Mouse (Mus musculus) cerebellum, adult 8-10 months (tissue): ENCODE measurements around the gene Rnf151.
"Not testable (repeated sequence)": the region's sequence is repeated elsewhere in the genome, so short reads cannot be mapped to it uniquely, and the experiment has no call there.

Source experiments
- DNase-seq: peaks from one replicate; pipeline ENCODE4 v3.0.0; 2022

The Rnf151 gene

GRCm38 (mm10) chr17:24732233-24732935, 14.5 kb upstream of the Rnf151 start:
- no peak for DNase-seq

- no peak for DNase-seq
Observed at GRCm38 (mm10) chr17:24730787-24731186, 12.9 kb upstream of the Rnf151 start.

GRCm38 (mm10) chr17:24729067-24729466, 11.2 kb upstream of the Rnf151 start:
- DNase-seq: no peak

GRCm38 (mm10) chr17:24728184-24728583, 10.3 kb upstream of the Rnf151 start:
- DNase-seq: no peak

GRCm38 (mm10) chr17:24727618-24728017, 9.8 kb upstream of the Rnf151 start, which contains the start of gene Rpl3l:
Gene Rpl3l (plus strand): TSS chr17:24727820.
- no peak for DNase-seq

GRCm38 (mm10) chr17:24725637-24726390, 8.0 kb upstream of the Rnf151 start:
- no peak for DNase-seq

GRCm38 (mm10) chr17:24724184-24724583, 6.3 kb upstream of the Rnf151 start, which contains the start of gene Ndufb10:
Gene Ndufb10 (minus strand): TSS chr17:24724478.
- peak; percentile 98 for DNase-seq

- DNase-seq: no peak
Observed at GRCm38 (mm10) chr17:24723881-24724180, 6.0 kb upstream of the Rnf151 start.

GRCm38 (mm10) chr17:24723122-24723880, 5.4 kb upstream of the Rnf151 start:
- DNase-seq: no peak

GRCm38 (mm10) chr17:24722220-24722924, 4.5 kb upstream of the Rnf151 start:
- no peak for DNase-seq

- not testable (repeated sequence) for DNase-seq
Observed at GRCm38 (mm10) chr17:24721383-24721955, 3.6 kb upstream of the Rnf151 start.

GRCm38 (mm10) chr17:24720616-24721015, 2.8 kb upstream of the Rnf151 start:
- DNase-seq: not testable (repeated sequence)

- DNase-seq: peak; percentile 96
Observed at GRCm38 (mm10) chr17:24719494-24720222, 1.8 kb upstream of the Rnf151 start.

GRCm38 (mm10) chr17:24718938-24719337, 1.1 kb upstream of the Rnf151 start:
- DNase-seq: not testable (repeated sequence)

GRCm38 (mm10) chr17:24716166-24716682, 1.6 kb downstream of the Rnf151 start:
- DNase-seq: no peak

GRCm38 (mm10) chr17:24715556-24715955, 2.3 kb downstream of the Rnf151 start:
- no peak for DNase-seq

- no peak for DNase-seq
Observed at GRCm38 (mm10) chr17:24708646-24709045, 9.2 kb downstream of the Rnf151 start.

- DNase-seq: no peak
Observed at GRCm38 (mm10) chr17:24707801-24708425, 9.9 kb downstream of the Rnf151 start.

GRCm38 (mm10) chr17:24706982-24707800, 10.7 kb downstream of the Rnf151 start, which contains the start of gene Tbl3:
Gene Tbl3 (minus strand): TSS chr17:24707660.
- DNase-seq: peak; percentile 91

GRCm38 (mm10) chr17:24705821-24706220, 12.0 kb downstream of the Rnf151 start:
- no peak for DNase-seq
